8 mouse cellular contexts compared by ENCODE assay signal in genomic region chr11:42067788-42068187, GRCm38 (mm10).
DNase-seq lines count a peak whose midpoint lies in the region; ATAC-seq and TF ChIP-seq lines count a peak whose summit lies in the region.

No protein-coding gene starts in this region.

- no peak overlapping the region for H3K27ac ChIP-seq in cortical plate, adult 2 months (ENCODE audit: insufficient read depth, low read length)
- no peak overlapping the region for H3K27ac ChIP-seq in hindbrain, embryonic 16.5 days (ENCODE audit: low read depth, low read length)

- ATAC-seq in cerebellum, adult (ENCODE audit: insufficient number of reproducible peaks, low FRiP score, low TSS enrichment) = no peak; the same call in 1 of the 2 replicates
- ATAC-seq in hindbrain, embryonic 16.5 days = no peak
- ATAC-seq in activated CD4-positive, CD25-positive, alpha-beta regulatory T cell, adult 4 months = no peak

- H3K4me3 ChIP-seq in E14TG2a.4 (replicated peaks; ENCODE audit: low read length) = no peak overlapping the region
- H3K4me3 ChIP-seq in cortical plate, adult 2 months (ENCODE audit: insufficient read depth, low read length) = no peak overlapping the region
- no peak overlapping the region for H3K4me3 ChIP-seq in hindbrain, embryonic 16.5 days (ENCODE audit: low read length)

- TF ChIP-seq CTCF in E14TG2a.4 (conservative IDR thresholded peaks at IDR 0.05; ENCODE audit: low read length) = peak; percentile 48
- peak; percentile 69 for TF ChIP-seq CTCF in cortical plate, adult 2 months (IDR thresholded peaks at IDR 0.05; ENCODE audit: extremely low read depth, insufficient read depth, low read length)

- no peaks in the 10 kb centered on the region for H3K4me1 ChIP-seq in E14TG2a.4 (replicated peaks; ENCODE audit: low read depth, low read length)
- H3K4me1 ChIP-seq in cortical plate, adult 2 months (ENCODE audit: control insufficient read depth, insufficient read depth, low read length) = no peaks in the 10 kb centered on the region
- no peaks in the 10 kb centered on the region for H3K4me1 ChIP-seq in hindbrain, embryonic 16.5 days (ENCODE audit: control insufficient read depth, insufficient read depth, low read depth, low read length)

- H3K4me2 ChIP-seq in hindbrain, embryonic 16.5 days (ENCODE audit: low read length) = 0 out of 2 replicates have a peak overlapping the region, but pooled peaks have one; percentile 1

- WGBS in hindbrain, embryonic 16.5 days = 8% methylated on average over 5 of the region's 5 CpGs

- no peak for TF ChIP-seq POLR2A in cortical plate, adult 2 months (IDR thresholded peaks at IDR 0.05; ENCODE audit: extremely low read depth, insufficient read depth, low read length)

- H3K9me3 ChIP-seq in E14TG2a.4 (ENCODE audit: low read length) = no peaks in the 10 kb centered on the region
- H3K9me3 ChIP-seq in hindbrain, embryonic 16.5 days (ENCODE audit: control insufficient read depth, low read length) = no peaks in the 10 kb centered on the region

- peak; percentile 41 for DNase-seq in cerebellum, adult 11 months
- DNase-seq in left cerebral cortex, adult 9 months (ENCODE audit: low spot score in 2 of 2) = peak; percentile 10 to 79
- peak; percentile 45 for DNase-seq in right cerebral cortex, postnatal 25 days

- H3K36me3 ChIP-seq in E14TG2a.4 (ENCODE audit: insufficient read depth, low read length) = no peaks in the 10 kb centered on the region
- H3K36me3 ChIP-seq in hindbrain, embryonic 16.5 days (ENCODE audit: control insufficient read depth, insufficient read depth, low read length) = no peaks in the 10 kb centered on the region

- H3K9ac ChIP-seq in hindbrain, embryonic 16.5 days (ENCODE audit: low read depth, low read length) = no peak overlapping the region

- no peaks in the 10 kb centered on the region for H3K27me3 ChIP-seq in E14TG2a.4 (ENCODE audit: insufficient read depth, low read length)
- H3K27me3 ChIP-seq in hindbrain, embryonic 16.5 days (replicated peaks; ENCODE audit: control insufficient read depth, insufficient read depth, low read length) = no peaks in the 10 kb centered on the region
